Mouse (Mus musculus) embryonic fibroblast, embryonic 13.5 days (primary cell): Measurements from ENCODE around the gene Unc79. TPM values are rescaled to one million over a fixed set of nuclear protein-coding genes. Genes with fewer than 3 reads are reported as not detected.

Experiments
- H3K27ac ChIP-seq: 2 replicates; pipeline ENCODE4 v1.5.1; 2012; ENCODE audit warnings: low read length, control low read depth, inconsistent platforms; ENCODE audit not compliant: insufficient read depth
- H3K4me1 ChIP-seq: 2 replicates; pipeline ENCODE4 v1.6.1; 2011; ENCODE audit warnings: low read length; ENCODE audit not compliant: control insufficient read depth, insufficient read depth
- H3K4me3 ChIP-seq: 2 replicates; pipeline ENCODE4 v1.5.1; 2011; ENCODE audit warnings: mild to moderate bottlenecking, control low read depth, low read length; ENCODE audit not compliant: insufficient read depth
- CTCF ChIP-seq: IDR thresholded peaks from 2 replicates; pipeline ENCODE4 v1.5.1; 2011; ENCODE audit warnings: mild to moderate bottlenecking, control low read depth, low read length, moderate library complexity, borderline replicate concordance; ENCODE audit not compliant: insufficient read depth
- POLR2A ChIP-seq: IDR thresholded peaks from 2 replicates; pipeline ENCODE4 v1.6.1; 2011; ENCODE audit warnings: low read depth, mild to moderate bottlenecking, control low read depth, low read length, moderate library complexity
- polyA plus RNA-seq: library from polyadenylated mRNA; stranded (reverse); fragments of >200 nt; gene quantifications from 2 replicates; pipeline ENCODE4 v1.2.4, GENCODE M21; 2011; ENCODE audit warnings: low read depth; ENCODE audit not compliant: missing spikeins, insufficient read length

Gene Unc79
- polyA plus RNA-seq, 1 experiment: not detected

GRCm38 (mm10) chr12:103214270-103214669 is 265.6 kb downstream of the Unc79 start:
- Histone ChIP-seq H3K27ac (no peak overlapping the region), H3K4me3 (no peak overlapping the region), H3K4me1 (no peaks in the 10 kb centered on the region)
- TF ChIP-seq POLR2A: no peak
- TF ChIP-seq CTCF: no peak

- TF ChIP-seq POLR2A: no peak
- no peak for TF ChIP-seq CTCF
- Histone ChIP-seq H3K27ac (no peak overlapping the region), H3K4me1 (no peaks in the 10 kb centered on the region), H3K4me3 (no peak overlapping the region)
Measured at GRCm38 (mm10) chr12:103214797-103215196, 266.1 kb downstream of the Unc79 start.

- no peak for TF ChIP-seq POLR2A
- no peak for TF ChIP-seq CTCF
- no peaks in the 10 kb centered on the region for H3K4me1 ChIP-seq
- no peak overlapping the region for H3K4me3 ChIP-seq
- H3K27ac ChIP-seq: no peak overlapping the region
Measured at GRCm38 (mm10) chr12:103215877-103216610, 267.4 kb downstream of the Unc79 start.

- H3K4me3 ChIP-seq: no peak overlapping the region
- TF ChIP-seq CTCF: no peak
- TF ChIP-seq POLR2A: no peak
- no peaks in the 10 kb centered on the region for H3K4me1 ChIP-seq
- H3K27ac ChIP-seq: no peak overlapping the region
Measured at GRCm38 (mm10) chr12:103223671-103224070, 275.0 kb downstream of the Unc79 start.

- no peak for TF ChIP-seq CTCF
- no peak for TF ChIP-seq POLR2A
- Histone ChIP-seq H3K27ac (no peak overlapping the region), H3K4me1 (no peaks in the 10 kb centered on the region), H3K4me3 (no peak overlapping the region)
Measured at GRCm38 (mm10) chr12:103226121-103226520, 277.5 kb downstream of the Unc79 start.

GRCm38 (mm10) chr12:103229058-103229457 is 280.4 kb downstream of the Unc79 start:
- Histone ChIP-seq H3K27ac (no peak overlapping the region), H3K4me3 (no peak overlapping the region), H3K4me1 (no peaks in the 10 kb centered on the region)
- no peak for TF ChIP-seq POLR2A
- TF ChIP-seq CTCF: no peak

Other genes starting within 250 kb of the Unc79 start
- gene Itpk1, start 243.9 kb upstream of the Unc79 start, polyA plus RNA-seq: 2.7 and 5.0 TPM in 2 replicates
- gene Moap1, start 205.2 kb upstream of the Unc79 start, polyA plus RNA-seq: 2.7 and 3.3 TPM in 2 replicates
- gene Tmem251, start 205.1 kb upstream of the Unc79 start, polyA plus RNA-seq: 4.8 and 5.0 TPM in 2 replicates
- gene Gm28051, start 191.1 kb upstream of the Unc79 start, polyA plus RNA-seq: not detected in 2 replicates
- 5.4 and 7.0 TPM in 2 replicates for gene Gon7, start 191.1 kb upstream of the Unc79 start, polyA plus RNA-seq
- 28.8 and 35.5 TPM in 2 replicates for gene Ubr7, start 190.9 kb upstream of the Unc79 start, polyA plus RNA-seq
- gene Gm20604, start 190.2 kb upstream of the Unc79 start, polyA plus RNA-seq: 10.3 and 15.9 TPM in 2 replicates
- gene Btbd7, start 70.4 kb upstream of the Unc79 start, polyA plus RNA-seq: 53.2 and 55.2 TPM in 2 replicates
- not detected in 2 replicates for gene Cox8c, start 49.5 kb upstream of the Unc79 start, polyA plus RNA-seq